8 mouse cellular contexts compared by ENCODE assay signal in the genomic region with DNA sequence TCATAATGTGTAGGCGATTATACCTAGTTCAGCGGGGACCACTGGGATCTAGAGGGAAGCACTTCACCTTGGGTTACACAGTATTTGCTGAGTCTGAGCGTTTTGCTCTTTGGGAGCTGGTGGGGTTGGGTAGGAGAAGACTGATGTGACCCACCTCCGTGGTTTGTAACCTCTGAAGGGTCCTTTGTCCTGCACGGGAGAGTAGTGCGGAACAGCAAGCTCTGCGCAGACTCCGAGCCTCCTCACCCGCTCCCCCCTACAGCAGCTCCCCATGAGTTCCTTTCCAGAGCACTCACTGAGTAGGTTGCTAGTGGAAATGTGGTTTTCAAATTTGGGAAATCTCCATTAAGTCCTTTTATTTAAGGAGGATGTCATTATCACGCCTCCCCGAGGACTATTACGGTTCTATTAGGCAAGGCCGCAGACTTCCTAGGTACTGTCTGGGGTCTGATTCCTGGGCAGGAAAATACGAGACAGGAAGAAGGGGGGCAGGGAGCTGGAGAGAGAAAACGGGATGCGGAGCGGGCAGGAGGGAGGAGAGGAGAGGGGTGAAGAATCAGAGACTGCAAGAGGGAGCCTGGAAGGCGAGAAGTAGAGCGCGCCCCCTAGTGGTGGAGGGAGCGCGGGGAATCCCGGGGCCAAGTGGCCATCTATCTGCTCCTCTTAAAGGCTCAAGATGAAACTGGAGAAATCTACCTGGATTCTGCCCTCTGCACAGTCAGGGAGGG. TPM values are rescaled to one million over a fixed set of nuclear protein-coding genes. Genes with fewer than 3 reads are reported as not detected.
DNase-seq lines count a peak whose midpoint lies in the region; ATAC-seq lines count a peak whose summit lies in the region.

No protein-coding gene starts in this region.

- 10% methylated on average over 23 of the region's 23 CpGs for WGBS in forebrain, embryonic 10.5 days
- WGBS in heart, embryonic 15.5 days: 21% methylated on average over 23 of the region's 23 CpGs
- WGBS in liver, embryonic 13.5 days (ENCODE audit: insufficient replicate concordance): 21% methylated on average over 23 of the region's 23 CpGs
- WGBS in neural tube, embryonic 14.5 days: 10% methylated on average over 23 of the region's 23 CpGs

- peak overlapping the region; percentile 75 for H3K27ac ChIP-seq in forebrain, embryonic 10.5 days
- H3K27ac ChIP-seq in heart, embryonic 15.5 days: no peak overlapping the region
- no peak overlapping the region for H3K27ac ChIP-seq in liver, embryonic 13.5 days
- H3K27ac ChIP-seq in neural tube, embryonic 14.5 days (ENCODE audit: low read depth, low read length): no peak overlapping the region

- peak overlapping the region; percentile 48 for H3K4me3 ChIP-seq in forebrain, embryonic 10.5 days
- peak overlapping the region; percentile 14; the same call in 1 of the 2 replicates for H3K4me3 ChIP-seq in heart, embryonic 15.5 days
- H3K4me3 ChIP-seq in liver, embryonic 13.5 days (replicated peaks): no peak overlapping the region
- no peak overlapping the region for H3K4me3 ChIP-seq in neural tube, embryonic 14.5 days (ENCODE audit: low read depth, low read length)

- peak; percentile 54 to 62 for DNase-seq in CD8-positive naive resting alpha-beta T cell, adult 2 months (ENCODE audit: low read depth in 2 of 2, low spot score in 2 of 2)
- peak; percentile 44 for DNase-seq in c-Kit-negative CD71-positive TER-119-positive erythroid progenitor cells, embryonic 14.5 days (ENCODE audit: low read depth, low spot score)
- DNase-seq in forebrain, embryonic 10.5 days (ENCODE audit: extremely low spot score, low spot score): peak; percentile 90
- DNase-seq in kidney, postnatal 25 days: peak; percentile 78 to 80
- peak; percentile 56 for DNase-seq in liver, embryonic 13.5 days
- peak; percentile 7 to 21 for DNase-seq in thymus, adult 18-20 months

- ATAC-seq in heart, embryonic 15.5 days (replicated peaks; ENCODE audit: insufficient number of reproducible peaks, insufficient read depth, low FRiP score, low read depth): 0 out of 2 replicates have a peak, but pooled peaks have one; percentile 11
- no peak for ATAC-seq in liver, embryonic 13.5 days (ENCODE audit: low read depth)
- peak; percentile 66 for ATAC-seq in neural tube, embryonic 14.5 days (ENCODE audit: low read depth)

- H3K27me3 ChIP-seq in forebrain, embryonic 10.5 days (ENCODE audit: poor library complexity, severe bottlenecking): peaks cover 58% of the 10 kb centered on the region
- peaks cover 11% of the 10 kb centered on the region for H3K27me3 ChIP-seq in heart, embryonic 15.5 days
- peaks cover 35% of the 10 kb centered on the region for H3K27me3 ChIP-seq in liver, embryonic 13.5 days
- H3K27me3 ChIP-seq in neural tube, embryonic 14.5 days (ENCODE audit: control insufficient read depth, insufficient read depth, low read length): no peaks in the 10 kb centered on the region

- H3K4me2 ChIP-seq in heart, embryonic 15.5 days: peak overlapping the region; percentile 52
- H3K4me2 ChIP-seq in liver, embryonic 13.5 days: 0 out of 2 replicates have a peak overlapping the region, but pooled peaks have one; percentile 21
- H3K4me2 ChIP-seq in neural tube, embryonic 14.5 days (ENCODE audit: low read depth, low read length): peak overlapping the region; percentile 21; the same call in 1 of the 2 replicates

- H3K9me3 ChIP-seq in forebrain, embryonic 10.5 days: no peaks in the 10 kb centered on the region
- H3K9me3 ChIP-seq in heart, embryonic 15.5 days (replicated peaks): no peaks in the 10 kb centered on the region
- H3K9me3 ChIP-seq in liver, embryonic 13.5 days (replicated peaks): no peaks in the 10 kb centered on the region
- no peaks in the 10 kb centered on the region for H3K9me3 ChIP-seq in neural tube, embryonic 14.5 days (ENCODE audit: control insufficient read depth, low read length)

- peak overlapping the region; percentile 18; the same call in 1 of the 2 replicates for H3K9ac ChIP-seq in heart, embryonic 15.5 days
- no peak overlapping the region for H3K9ac ChIP-seq in liver, embryonic 13.5 days
- H3K9ac ChIP-seq in neural tube, embryonic 14.5 days (replicated peaks; ENCODE audit: low read depth, low read length): no peak overlapping the region

- H3K36me3 ChIP-seq in forebrain, embryonic 10.5 days (replicated peaks): no peaks in the 10 kb centered on the region
- H3K36me3 ChIP-seq in heart, embryonic 15.5 days: no peaks in the 10 kb centered on the region
- H3K36me3 ChIP-seq in liver, embryonic 13.5 days: no peaks in the 10 kb centered on the region
- H3K36me3 ChIP-seq in neural tube, embryonic 14.5 days (ENCODE audit: control insufficient read depth, insufficient read depth, low read length): no peaks in the 10 kb centered on the region

- H3K4me1 ChIP-seq in forebrain, embryonic 10.5 days: peaks cover 30% of the 10 kb centered on the region
- H3K4me1 ChIP-seq in heart, embryonic 15.5 days (replicated peaks): peaks cover 19% of the 10 kb centered on the region
- H3K4me1 ChIP-seq in liver, embryonic 13.5 days (replicated peaks): no peaks in the 10 kb centered on the region
- peaks cover 14% of the 10 kb centered on the region; the same call in 1 of the 2 replicates for H3K4me1 ChIP-seq in neural tube, embryonic 14.5 days (ENCODE audit: control insufficient read depth, insufficient read depth, low read length)

RNA-seq across cellular contexts. Expression of a gene that starts 29.4 kb away (rescaled TPM):
- polyA plus RNA-seq in forebrain, embryonic 10.5 days (2016; fragmentation: Nextera tagmentation; extraction: Ambion mirVana): 10.2 and 15.0 TPM in 2 replicates
- 3.5 and 5.8 TPM in 2 replicates for polyA plus RNA-seq in heart, embryonic 15.5 days (2015; fragmentation: Nextera tagmentation; extraction: Ambion mirVana)
- polyA plus RNA-seq in liver, embryonic 13.5 days (2015; fragmentation: Nextera tagmentation; extraction: Ambion mirVana): 0.40 and 0.50 TPM in 2 replicates
- polyA plus RNA-seq in neural tube, embryonic 14.5 days (2014; fragmentation: Nextera tagmentation; extraction: Ambion mirVana): 14.0 and 14.7 TPM in 2 replicates

Comparison
In these comparisons a context has a peak if more than half of its experiments do, and no peak if none do; other contexts are left out.
1. DNase-seq: peak in every context shown above with its lines; median percentile 90 in forebrain, embryonic 10.5 days; 79 in kidney, postnatal 25 days; 58 in CD8-positive naive resting alpha-beta T cell, adult 2 months; 56 in liver, embryonic 13.5 days; 44 in c-Kit-negative CD71-positive TER-119-positive erythroid progenitor cells, embryonic 14.5 days; 14 in thymus, adult 18-20 months.
2. H3K4me3 ChIP-seq: peak in forebrain, embryonic 10.5 days (single experiment) and heart, embryonic 15.5 days (single experiment); none in liver, embryonic 13.5 days (single experiment) and neural tube, embryonic 14.5 days (single experiment).
3. Peak in every context shown above with its lines, with median percentiles within 50 percentile points of each other: H3K4me2 ChIP-seq.